8 mouse cellular contexts compared by ENCODE assay signal in the genomic region with DNA sequence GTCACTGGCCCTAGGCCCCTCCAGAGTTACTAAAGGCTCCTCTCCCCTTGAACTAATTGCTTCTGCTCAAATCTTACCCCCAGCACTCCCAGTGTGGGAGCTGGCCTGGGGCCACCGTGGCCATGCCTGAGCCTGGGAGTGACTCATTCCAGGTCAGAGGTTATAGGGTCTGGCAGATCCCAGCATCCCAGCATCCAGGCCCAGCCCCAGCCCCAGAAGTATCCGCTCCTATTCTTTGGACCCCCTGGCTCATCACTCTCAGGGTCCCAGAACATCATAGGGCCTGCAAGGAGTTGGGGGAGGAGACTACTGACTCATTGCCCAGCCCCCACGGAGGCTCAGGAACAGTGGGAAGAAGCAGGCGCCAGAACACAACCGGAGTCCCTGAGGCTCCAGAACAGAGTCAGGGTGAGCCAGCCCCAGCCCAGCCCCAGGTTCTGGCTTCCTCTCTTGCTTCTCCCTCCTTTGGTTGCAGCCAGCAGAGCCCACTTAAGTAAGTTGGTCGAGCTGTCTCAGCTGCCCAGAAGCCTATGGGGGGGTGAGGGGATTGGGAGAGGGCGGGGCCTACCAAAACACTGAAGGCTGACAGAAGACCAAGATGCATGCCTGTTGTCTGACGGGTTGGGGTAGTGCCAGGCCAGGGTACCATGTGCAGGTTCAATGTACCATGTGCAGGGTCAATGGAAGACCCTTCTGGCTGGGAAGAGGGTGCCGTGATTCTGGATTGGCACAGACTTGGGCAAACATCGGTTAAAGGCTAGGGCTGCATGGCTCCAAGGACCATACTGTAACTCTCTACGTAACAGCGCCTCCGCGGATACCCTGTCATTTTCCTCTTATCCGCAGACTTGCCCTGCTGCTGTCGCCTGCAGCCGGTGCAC.
DNase-seq lines count a peak whose midpoint lies in the region; ATAC-seq lines count a peak whose summit lies in the region.

No protein-coding gene starts in this region.

- peak overlapping the region; percentile 94 for H3K9ac ChIP-seq in hindbrain, embryonic 11.5 days (ENCODE audit: low read depth, low read length)

- WGBS in hindbrain, embryonic 11.5 days: under 1% methylated on average over 17 of the region's 17 CpGs

- 0 out of 2 replicates have a peak, but pooled peaks have one; percentile 22 for ATAC-seq in frontal cortex, adult (ENCODE audit: low TSS enrichment)
- ATAC-seq in hindbrain, embryonic 11.5 days (ENCODE audit: low FRiP score): peak; percentile 60
- ATAC-seq in megakaryocyte-erythroid progenitor cell, adult 5-6 weeks (replicated peaks; ENCODE audit: low FRiP score, low TSS enrichment, poor library complexity, severe bottlenecking): peak; percentile 20

- H3K4me2 ChIP-seq in hindbrain, embryonic 11.5 days (replicated peaks; ENCODE audit: low read depth, low read length): peak overlapping the region; percentile 74

- H3K27me3 ChIP-seq in hindbrain, embryonic 11.5 days (ENCODE audit: control insufficient read depth, insufficient read depth, low read length): no peaks in the 10 kb centered on the region

- H3K27ac ChIP-seq in hindbrain, embryonic 11.5 days (ENCODE audit: low read depth, low read length): peak overlapping the region; percentile 98

- no peaks in the 10 kb centered on the region for H3K36me3 ChIP-seq in hindbrain, embryonic 11.5 days (ENCODE audit: control insufficient read depth, insufficient read depth, low read length)

- H3K4me1 ChIP-seq in hindbrain, embryonic 11.5 days (replicated peaks; ENCODE audit: control insufficient read depth, insufficient read depth, low read length): peaks cover 30% of the 10 kb centered on the region

- no peak for DNase-seq in frontal cortex, postnatal 25 days (ENCODE audit: low spot score in 2 of 2)
- DNase-seq in A20 (ENCODE audit: low read depth, low spot score): peak; percentile 85
- peak; percentile 66 for DNase-seq in embryo, embryonic 9.5 days (ENCODE audit: extremely low spot score)
- peak; percentile 73 for DNase-seq in hindbrain, embryonic 11.5 days (ENCODE audit: low spot score)
- no peak for DNase-seq in ovary, adult 18-20 months (ENCODE audit: low spot score)
- no peak for DNase-seq in urinary bladder, postnatal 36 days (ENCODE audit: low spot score in 2 of 2)

- no peaks in the 10 kb centered on the region for H3K9me3 ChIP-seq in hindbrain, embryonic 11.5 days (ENCODE audit: control insufficient read depth, low read length)

- H3K4me3 ChIP-seq in hindbrain, embryonic 11.5 days (ENCODE audit: low read depth, low read length): peak overlapping the region; percentile 57

Comparison
In these comparisons a context has a peak if more than half of its experiments do, and no peak if none do; other contexts are left out.
1. DNase-seq: peak in A20 (single experiment), embryo, embryonic 9.5 days (single experiment) and hindbrain, embryonic 11.5 days (single experiment); none in frontal cortex, postnatal 25 days (0 of 2), ovary, adult 18-20 months (single experiment) and urinary bladder, postnatal 36 days (0 of 2).
2. Peak in every context shown above with its lines, with median percentiles within 50 percentile points of each other: ATAC-seq.